ENCODE assay signal across 12 mouse cellular contexts in the genomic region with DNA sequence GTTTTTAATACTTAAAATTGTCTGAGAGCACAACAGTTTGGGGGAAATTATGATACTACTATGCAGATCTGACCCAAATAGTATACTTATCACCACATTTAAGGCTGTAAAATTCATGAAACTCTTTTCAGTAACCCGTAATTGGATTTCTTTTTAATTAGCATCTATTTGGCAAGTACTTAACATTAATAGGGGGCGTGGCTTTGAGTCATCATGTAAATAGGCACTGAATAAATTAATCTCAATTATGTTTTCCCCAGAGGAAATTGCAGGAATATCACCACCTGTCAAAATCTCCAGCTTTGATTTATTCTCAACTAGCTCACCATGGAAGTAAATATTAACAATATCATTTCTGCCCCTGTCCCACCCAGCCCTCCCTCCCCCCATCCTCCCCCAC. TPM values are rescaled to one million over a fixed set of nuclear protein-coding genes. Genes with fewer than 3 reads are reported as not detected.
DNase-seq lines count a peak whose midpoint lies in the region; ATAC-seq and TF ChIP-seq lines count a peak whose summit lies in the region.
"Had no signal": no experiment of that assay in that cellular context is flagged by ENCODE, and none has a peak within 500 bp of the region (broad histone marks: within the 10 kb centered on the region; RNA-seq: fewer than 3 reads in every experiment).

No protein-coding gene starts in this region.

- peak; percentile 76 for DNase-seq in forebrain, embryonic 14.5 days (ENCODE audit: low spot score)
- no peak for DNase-seq in liver
- no peak for DNase-seq in embryonic facial prominence, embryonic 10.5 days (ENCODE audit: low spot score)
- DNase-seq in ovary, adult 18-20 months (ENCODE audit: low spot score) = no peak
- DNase-seq in lung, adult 2 months = no peak
- DNase-seq: cerebellum, adult 18-20 months had no signal

- no peak overlapping the region for H3K9ac ChIP-seq in forebrain, embryonic 14.5 days (ENCODE audit: low read length)
- no peak overlapping the region for H3K9ac ChIP-seq in forebrain, embryonic 15.5 days (replicated peaks)
- no peak overlapping the region for H3K9ac ChIP-seq in liver, embryonic 12.5 days
- peak overlapping the region; percentile 100 for H3K9ac ChIP-seq in limb, embryonic 12.5 days (replicated peaks)

- H3K9me3 ChIP-seq in forebrain, embryonic 14.5 days (replicated peaks; ENCODE audit: control insufficient read depth, low read length) = no peaks in the 10 kb centered on the region
- H3K9me3 ChIP-seq in forebrain, embryonic 15.5 days = no peaks in the 10 kb centered on the region
- no peaks in the 10 kb centered on the region for H3K9me3 ChIP-seq in liver, embryonic 12.5 days (replicated peaks)
- H3K9me3 ChIP-seq in embryonic facial prominence, embryonic 10.5 days = no peaks in the 10 kb centered on the region
- H3K9me3 ChIP-seq in limb, embryonic 12.5 days = no peaks in the 10 kb centered on the region

- H3K36me3 ChIP-seq in forebrain, embryonic 14.5 days (ENCODE audit: control insufficient read depth, insufficient read depth, low read length) = 0 out of 2 replicates have a peak, but pooled peaks cover 4% of the 10 kb centered on the region
- H3K36me3 ChIP-seq in forebrain, embryonic 15.5 days = no peaks in the 10 kb centered on the region
- H3K36me3 ChIP-seq in liver, embryonic 12.5 days = peaks cover 9% of the 10 kb centered on the region; the same call in 1 of the 2 replicates
- H3K36me3 ChIP-seq in embryonic facial prominence, embryonic 10.5 days (replicated peaks) = peaks cover 43% of the 10 kb centered on the region
- peaks cover 39% of the 10 kb centered on the region for H3K36me3 ChIP-seq in limb, embryonic 12.5 days
- H3K36me3 ChIP-seq: G1E had no signal

- no peak overlapping the region for H3K4me2 ChIP-seq in forebrain, embryonic 14.5 days (ENCODE audit: low read length)
- H3K4me2 ChIP-seq in forebrain, embryonic 15.5 days (replicated peaks) = no peak overlapping the region
- peak overlapping the region; percentile 79; the same call in 1 of the 2 replicates for H3K4me2 ChIP-seq in liver, embryonic 12.5 days
- H3K4me2 ChIP-seq in limb, embryonic 12.5 days = peak overlapping the region; percentile 88
- H3K4me2 ChIP-seq: midbrain, embryonic 11.5 days had no signal

- ATAC-seq in forebrain, embryonic 14.5 days = no peak
- ATAC-seq in forebrain, embryonic 15.5 days (replicated peaks) = no peak
- no peak for ATAC-seq in liver, embryonic 12.5 days
- ATAC-seq in limb, embryonic 12.5 days (ENCODE audit: insufficient number of reproducible peaks, insufficient read depth, low FRiP score, low TSS enrichment, low read depth) = no peak

- WGBS in forebrain, embryonic 14.5 days = 18% methylated on average over 2 of the region's 2 CpGs
- WGBS in forebrain, embryonic 15.5 days = 20% methylated on average over 2 of the region's 2 CpGs
- WGBS in liver, embryonic 12.5 days (ENCODE audit: insufficient replicate concordance) = 52% methylated on average over 2 of the region's 2 CpGs
- WGBS in embryonic facial prominence, embryonic 10.5 days = 77% methylated on average over 2 of the region's 2 CpGs
- WGBS in limb, embryonic 12.5 days = 53% methylated on average over 2 of the region's 2 CpGs
- WGBS in lung, adult 2 months = 75% methylated on average over 2 of the region's 2 CpGs

- no peak overlapping the region for H3K4me3 ChIP-seq in forebrain, embryonic 14.5 days (ENCODE audit: low read depth, low read length)
- no peak overlapping the region for H3K4me3 ChIP-seq in forebrain, embryonic 15.5 days
- H3K4me3 ChIP-seq in liver, embryonic 12.5 days = 0 out of 2 replicates have a peak overlapping the region, but pooled peaks have one; percentile 65
- H3K4me3 ChIP-seq in embryonic facial prominence, embryonic 10.5 days = peak overlapping the region; percentile 98
- H3K4me3 ChIP-seq in limb, embryonic 12.5 days (replicated peaks) = peak overlapping the region; percentile 97
- H3K4me3 ChIP-seq in lung, adult 2 months (replicated peaks; ENCODE audit: extremely low read depth, low read depth, low read length) = no peak overlapping the region
- H3K4me3 ChIP-seq: layer of hippocampus, adult 2 months had no signal

- no peak for TF ChIP-seq CTCF in lung, adult 2 months (IDR thresholded peaks at IDR 0.05; ENCODE audit: insufficient read depth, low read length)

- no peak overlapping the region for H3K27ac ChIP-seq in forebrain, embryonic 14.5 days (ENCODE audit: low read depth, low read length)
- H3K27ac ChIP-seq in forebrain, embryonic 15.5 days (replicated peaks) = no peak overlapping the region
- H3K27ac ChIP-seq in liver, embryonic 12.5 days = no peak overlapping the region
- no peak overlapping the region for H3K27ac ChIP-seq in embryonic facial prominence, embryonic 10.5 days (replicated peaks)
- H3K27ac ChIP-seq in limb, embryonic 12.5 days = no peak overlapping the region
- H3K27ac ChIP-seq: layer of hippocampus, adult 2 months had no signal

- peaks cover 13% of the 10 kb centered on the region for H3K4me1 ChIP-seq in forebrain, embryonic 14.5 days (ENCODE audit: control insufficient read depth, insufficient read depth, low read length)
- H3K4me1 ChIP-seq in forebrain, embryonic 15.5 days = peaks cover 43% of the 10 kb centered on the region
- peaks cover 18% of the 10 kb centered on the region for H3K4me1 ChIP-seq in liver, embryonic 12.5 days
- peaks cover 43% of the 10 kb centered on the region for H3K4me1 ChIP-seq in embryonic facial prominence, embryonic 10.5 days
- peaks cover 13% of the 10 kb centered on the region for H3K4me1 ChIP-seq in limb, embryonic 12.5 days (replicated peaks)
- H3K4me1 ChIP-seq in lung, adult 2 months (ENCODE audit: control insufficient read depth, insufficient read depth, low read length) = peaks cover 7% of the 10 kb centered on the region

- no peak for TF ChIP-seq POLR2A in lung, adult 2 months (IDR thresholded peaks at IDR 0.05; ENCODE audit: borderline replicate concordance, extremely low read depth, low read depth, low read length)

- H3K27me3 ChIP-seq in forebrain, embryonic 14.5 days (replicated peaks; ENCODE audit: control insufficient read depth, insufficient read depth, low read length) = no peaks in the 10 kb centered on the region
- H3K27me3 ChIP-seq in forebrain, embryonic 15.5 days = peaks cover 10% of the 10 kb centered on the region; the same call in 1 of the 2 replicates
- peaks cover 50% of the 10 kb centered on the region for H3K27me3 ChIP-seq in liver, embryonic 12.5 days (replicated peaks)
- H3K27me3 ChIP-seq in embryonic facial prominence, embryonic 10.5 days (replicated peaks; ENCODE audit: low read depth, poor library complexity, severe bottlenecking) = no peaks in the 10 kb centered on the region
- H3K27me3 ChIP-seq in limb, embryonic 12.5 days = no peaks in the 10 kb centered on the region

RNA-seq across cellular contexts. Expression of gene Hmga2, which starts 3.7 kb away (rescaled TPM):
- polyA plus RNA-seq in forebrain, embryonic 14.5 days (2014; fragmentation: Nextera tagmentation; extraction: Ambion mirVana) = 1.5 and 2.6 TPM in 2 replicates
- polyA plus RNA-seq in forebrain, embryonic 15.5 days (2015; fragmentation: Nextera tagmentation; extraction: Ambion mirVana) = 1.4 and 1.8 TPM in 2 replicates
- polyA plus RNA-seq in liver, embryonic 12.5 days (2016; fragmentation: Nextera tagmentation; extraction: Ambion mirVana) = 16.1 TPM in 2 replicates
- polyA plus RNA-seq in embryonic facial prominence, embryonic 10.5 days (2016; fragmentation: Nextera tagmentation; extraction: Ambion mirVana) = 90.0 and 94.0 TPM in 2 replicates
- 128 and 132 TPM in 2 replicates for polyA plus RNA-seq in limb, embryonic 12.5 days (2016; fragmentation: Nextera tagmentation; extraction: Ambion mirVana)
- not detected in 2 replicates for polyA plus RNA-seq in lung, adult 2 months (2012; rRNA removed)
- polyA plus RNA-seq: G1E had no signal

Comparison
In these comparisons a context has a peak if more than half of its experiments do, and no peak if none do; other contexts are left out.
1. H3K4me2 ChIP-seq: peak in liver, embryonic 12.5 days (single experiment) and limb, embryonic 12.5 days (single experiment); none in forebrain, embryonic 14.5 days (single experiment) and forebrain, embryonic 15.5 days (single experiment).
2. H3K4me3 ChIP-seq: peak in liver, embryonic 12.5 days (single experiment), embryonic facial prominence, embryonic 10.5 days (single experiment) and limb, embryonic 12.5 days (single experiment); none in forebrain, embryonic 14.5 days (single experiment), forebrain, embryonic 15.5 days (single experiment) and lung, adult 2 months (single experiment).